Mouse (Mus musculus): Measurements from ENCODE around the gene H2-Ob.

H2-Ob gene

GRCm38 (mm10) chr17:34248764-34249163 lies 10.1 kb downstream of the H2-Ob start:
- DNase-seq: no peak

DNA sequence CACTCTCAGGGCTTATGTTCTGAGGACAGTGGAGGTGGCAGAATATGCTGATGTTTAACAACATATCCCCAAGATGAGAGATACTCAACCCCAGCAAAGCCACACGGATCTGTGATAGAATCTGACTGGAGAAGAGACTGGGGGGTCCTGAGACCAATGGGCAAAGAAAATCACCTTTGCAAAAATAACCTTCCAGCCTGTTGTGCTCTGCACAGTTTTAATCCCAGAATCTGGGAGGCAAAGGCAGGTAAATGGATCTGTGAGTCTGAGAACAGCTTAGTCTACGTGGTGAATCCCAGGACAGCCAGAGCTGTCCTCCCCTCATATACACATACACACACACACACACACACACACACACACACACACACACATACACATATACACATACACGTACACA lies 10.7 kb downstream of the H2-Ob start:
- DNase-seq: no peak

DNA sequence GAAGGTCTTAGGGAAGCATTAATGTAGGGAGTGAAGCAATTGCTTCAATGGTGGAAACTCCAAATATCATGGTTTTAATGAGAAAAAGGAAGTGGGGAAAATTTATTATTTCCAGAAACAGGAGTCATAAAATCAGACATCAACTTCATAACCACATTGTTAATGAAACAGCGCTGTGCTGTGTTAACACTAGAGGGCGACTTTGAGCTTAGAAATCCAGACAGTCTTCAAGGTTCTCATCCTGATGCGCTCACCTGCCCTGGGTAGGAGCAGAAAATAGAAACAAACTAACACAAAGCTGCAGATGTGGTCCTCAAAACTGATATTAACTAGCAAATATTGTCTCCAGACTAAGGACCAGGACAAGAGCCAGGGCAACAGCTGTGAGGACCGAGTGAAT lies 11.2 kb downstream of the H2-Ob start:
- DNase-seq: peak; percentile 46

GRCm38 (mm10) chr17:34251666-34252065 lies 13.0 kb downstream of the H2-Ob start:
- no peak for DNase-seq

DNA sequence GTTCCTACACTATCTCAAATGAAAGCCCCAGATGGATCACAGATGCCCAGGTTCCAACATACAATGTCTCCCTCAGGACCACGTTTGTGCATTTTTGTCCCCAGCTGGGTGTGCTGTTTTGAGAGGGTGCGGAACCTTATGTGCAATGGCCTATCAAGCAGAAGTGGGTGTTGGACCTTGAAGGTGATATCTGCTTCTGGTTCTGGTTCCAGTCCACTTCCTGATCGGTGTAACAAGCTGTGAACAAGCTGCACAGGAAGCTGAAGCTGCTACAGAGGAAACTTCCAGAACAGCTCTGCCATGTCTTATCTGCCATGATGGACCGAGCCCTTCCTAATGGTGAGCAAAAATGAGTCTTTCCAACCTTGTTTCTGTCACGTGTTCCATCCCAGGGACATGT lies 17.8 kb downstream of the H2-Ob start:
- DNase-seq: no peak

DNA sequence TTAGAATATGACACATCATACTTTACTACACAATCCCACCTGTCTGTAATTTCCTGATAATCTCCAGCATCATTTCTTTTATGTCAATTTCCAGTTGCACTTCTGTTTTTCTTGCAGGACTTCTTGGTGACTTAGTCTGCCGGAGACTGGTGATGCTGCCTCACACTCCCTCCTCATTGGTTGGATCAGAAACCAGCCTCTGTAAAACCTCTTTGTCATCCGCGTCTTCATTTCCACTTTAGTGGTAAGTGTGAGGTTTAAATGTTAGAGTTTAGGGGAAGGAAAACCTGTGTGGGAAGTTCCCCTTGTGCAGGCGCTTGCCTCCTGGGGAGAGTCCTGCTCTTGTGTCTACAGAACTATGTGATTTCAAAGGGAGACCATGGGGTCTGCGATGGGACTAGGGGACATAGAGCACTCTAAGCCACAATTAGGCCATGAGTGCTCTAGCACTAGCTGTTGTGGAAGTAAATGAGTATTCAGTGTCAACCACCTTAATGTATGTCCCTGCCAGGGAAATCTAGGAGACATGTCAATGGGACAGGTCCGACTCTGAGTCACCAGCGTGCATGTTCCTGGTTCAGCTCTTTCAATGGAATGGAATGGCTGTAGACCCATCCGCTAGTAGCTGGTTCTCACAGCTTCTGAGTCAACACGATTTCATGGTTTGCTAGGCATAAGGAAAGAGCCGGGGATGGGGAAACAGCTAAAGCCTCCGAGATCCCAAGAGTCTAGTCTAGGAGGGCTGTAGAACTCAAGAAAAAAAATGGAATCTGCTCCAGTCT lies 19.1 kb downstream of the H2-Ob start, which contains the start of gene H2-Ab1:
TSS of gene H2-Ab1 (plus strand) at position 96 of the 782 bp plus-strand sequence.
- DNase-seq: peak; percentile 46

DNA sequence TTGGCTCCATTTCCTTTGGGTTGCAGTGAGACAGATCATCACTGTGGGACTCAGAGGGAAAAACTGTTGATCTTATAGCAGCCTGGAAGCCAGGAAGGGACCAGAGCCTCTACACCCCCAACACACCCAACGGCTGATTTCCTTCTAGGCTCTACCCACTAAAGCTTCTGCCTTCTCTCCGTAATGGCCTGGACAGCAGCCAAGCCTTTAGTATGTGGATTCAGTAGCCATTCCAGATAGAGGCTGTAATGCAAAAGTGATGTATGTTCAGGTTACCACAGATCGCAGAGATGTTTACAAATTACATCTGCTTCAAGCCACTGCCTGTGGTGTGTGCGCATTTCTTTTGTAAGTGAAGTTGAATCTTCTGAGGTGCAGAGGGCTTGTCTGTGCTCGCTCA lies 21.8 kb downstream of the H2-Ob start:
- no peak for DNase-seq

- DNase-seq: peak; percentile 44
These were observed 22.8 kb downstream of the H2-Ob start for GRCm38 (mm10) chr17:34261502-34261901.

GRCm38 (mm10) chr17:34263068-34263467 lies 24.4 kb downstream of the H2-Ob start:
- DNase-seq: peak; percentile 48

DNA sequence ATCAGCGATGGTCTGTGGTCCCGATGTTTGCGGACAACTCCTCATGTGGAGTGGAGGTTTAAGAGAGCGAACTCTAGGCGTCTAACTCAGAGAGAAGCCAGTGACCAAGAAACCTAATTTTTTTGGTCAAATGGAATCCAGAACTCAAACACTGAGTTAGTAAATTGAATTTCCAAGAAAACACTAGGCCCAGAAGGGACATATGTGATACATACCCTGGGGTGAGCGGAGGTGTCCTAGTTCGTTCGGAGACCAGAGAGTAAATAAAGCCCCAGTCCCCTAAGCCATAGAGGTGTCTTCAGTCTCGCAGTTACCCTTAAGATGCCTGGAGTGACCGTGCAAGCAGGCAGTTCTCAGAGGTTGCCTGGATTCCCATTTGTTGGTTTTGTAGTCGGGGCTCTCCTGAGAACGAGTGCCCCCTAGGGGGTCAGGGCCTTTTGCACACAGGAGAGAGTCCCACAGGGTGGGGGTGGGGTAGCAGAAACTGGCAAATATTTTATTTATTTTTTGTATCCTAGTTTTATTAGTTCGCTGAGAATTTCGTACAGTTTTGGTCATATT lies 25.2 kb downstream of the H2-Ob start:
- no peak for DNase-seq

DNA sequence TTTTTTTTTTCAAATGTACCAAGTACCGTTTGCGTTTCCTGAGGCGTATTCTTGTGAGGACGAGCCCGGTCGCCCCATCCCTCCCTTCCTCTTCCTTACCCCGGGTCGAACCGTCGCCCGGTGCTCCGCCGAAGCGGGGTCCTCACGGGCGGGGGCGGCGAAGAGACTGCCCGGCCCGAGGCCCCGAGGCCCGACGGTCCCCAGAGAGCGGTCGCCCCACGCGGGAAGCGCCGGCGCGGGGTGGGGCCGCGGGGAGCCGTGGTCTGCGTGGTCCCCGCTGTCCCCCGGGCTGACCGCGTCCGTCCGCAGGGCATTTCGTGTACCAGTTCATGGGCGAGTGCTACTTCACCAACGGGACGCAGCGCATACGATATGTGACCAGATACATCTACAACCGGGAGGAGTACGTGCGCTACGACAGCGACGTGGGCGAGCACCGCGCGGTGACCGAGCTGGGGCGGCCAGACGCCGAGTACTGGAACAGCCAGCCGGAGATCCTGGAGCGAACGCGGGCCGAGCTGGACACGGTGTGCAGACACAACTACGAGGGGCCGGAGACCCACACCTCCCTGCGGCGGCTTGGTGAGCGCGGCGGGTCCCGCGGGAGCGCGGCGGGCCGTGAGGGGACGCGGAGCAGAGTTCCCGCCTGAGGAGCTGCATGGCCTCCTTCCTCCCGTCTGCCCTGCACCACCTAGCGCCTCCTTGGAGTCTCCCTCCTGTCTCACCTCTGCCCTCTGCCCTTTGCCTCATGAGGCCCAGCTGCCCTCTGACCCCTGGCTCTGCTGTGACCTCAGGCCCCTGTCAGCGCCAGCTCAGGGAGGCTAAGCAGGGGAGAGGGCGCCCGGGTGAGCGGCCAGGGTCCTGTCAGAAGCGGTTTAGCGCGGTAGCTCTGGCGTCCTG lies 26.0 kb downstream of the H2-Ob start:
- DNase-seq: no peak

DNA sequence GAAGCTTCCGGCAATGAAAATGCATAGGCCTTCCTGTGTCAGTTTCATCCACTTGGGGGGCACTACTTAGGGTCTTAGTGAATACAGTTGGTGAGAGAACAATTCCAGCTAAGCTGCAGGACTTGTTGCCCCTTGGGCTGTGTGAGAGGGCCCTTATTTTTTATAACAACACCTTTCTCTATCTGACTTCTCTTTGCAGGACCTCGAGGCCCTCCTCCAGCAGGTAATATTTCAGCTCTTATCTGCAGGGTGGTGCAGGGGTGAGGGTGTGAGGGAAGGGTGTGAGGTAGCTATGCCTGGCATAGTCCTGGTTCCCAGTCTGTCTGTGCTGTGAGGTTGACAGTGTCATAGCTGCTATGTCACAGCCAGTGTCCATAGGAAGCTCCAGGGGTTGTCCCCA lies 29.6 kb downstream of the H2-Ob start:
- no peak for DNase-seq

- no peak for DNase-seq
These were observed 30.0 kb downstream of the H2-Ob start for GRCm38 (mm10) chr17:34268748-34269147.

DNA sequence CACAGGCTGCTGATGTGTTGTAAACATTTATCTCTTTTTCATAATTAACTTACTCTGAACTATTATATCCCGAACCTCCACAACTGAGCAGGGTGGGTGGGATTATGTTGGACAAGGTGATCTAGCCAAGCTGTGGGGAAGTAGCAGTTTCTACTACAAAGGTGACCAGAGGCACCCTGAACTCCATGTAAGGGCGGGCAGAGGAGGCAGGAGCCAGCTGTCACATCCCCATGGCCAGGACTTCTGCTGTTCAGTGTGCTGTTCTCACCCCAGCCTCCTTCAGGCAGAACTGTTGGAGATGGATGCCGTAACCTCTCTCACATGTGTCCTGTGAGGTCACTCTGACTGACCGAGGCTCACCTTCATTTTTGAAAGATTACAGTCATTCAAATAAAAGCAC lies 31.1 kb downstream of the H2-Ob start:
- DNase-seq: no peak

- DNase-seq: no peak
These were observed 31.5 kb downstream of the H2-Ob start for GRCm38 (mm10) chr17:34270230-34270629.

DNA sequence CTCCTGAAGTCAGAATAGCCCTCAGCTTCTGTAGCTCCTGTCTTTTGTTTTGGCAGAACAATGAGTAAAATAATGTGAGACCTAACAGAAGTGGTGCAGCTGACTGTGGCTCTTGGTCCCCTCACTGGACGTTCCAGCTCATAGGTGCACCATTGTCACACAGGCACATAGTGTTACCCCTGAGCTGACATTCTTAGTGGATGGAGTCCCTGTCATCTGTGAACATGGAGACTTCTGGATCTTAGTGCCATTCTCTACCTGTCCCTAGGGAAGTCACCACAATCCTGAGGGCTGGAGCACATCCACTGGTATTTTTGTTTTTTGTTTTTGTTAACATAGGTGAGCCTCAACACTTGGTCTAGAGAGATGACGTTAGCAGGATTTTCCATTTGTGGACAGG lies 32.2 kb downstream of the H2-Ob start:
- no peak for DNase-seq

DNA sequence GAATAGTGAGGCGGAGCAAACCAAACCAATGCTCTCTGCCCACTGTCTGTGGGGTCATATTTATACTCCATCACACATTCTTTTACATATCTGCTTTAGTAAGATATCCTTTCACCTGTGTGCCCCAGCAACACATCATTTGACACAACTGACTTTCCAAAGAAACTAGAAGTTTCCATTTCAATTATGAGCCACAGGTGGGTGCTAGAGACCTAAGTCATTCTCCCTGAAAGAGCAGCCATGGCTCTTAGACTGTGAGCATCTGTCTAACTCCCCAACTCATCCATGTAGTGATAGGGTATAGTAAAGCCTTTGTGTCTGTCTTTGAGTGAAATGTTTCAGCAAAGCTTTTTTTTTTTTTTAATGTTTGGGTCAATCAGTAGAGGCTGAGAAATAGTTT lies 33.4 kb downstream of the H2-Ob start:
- no peak for DNase-seq

GRCm38 (mm10) chr17:34280499-34281038 lies 41.9 kb downstream of the H2-Ob start:
- no peak for DNase-seq

DNA sequence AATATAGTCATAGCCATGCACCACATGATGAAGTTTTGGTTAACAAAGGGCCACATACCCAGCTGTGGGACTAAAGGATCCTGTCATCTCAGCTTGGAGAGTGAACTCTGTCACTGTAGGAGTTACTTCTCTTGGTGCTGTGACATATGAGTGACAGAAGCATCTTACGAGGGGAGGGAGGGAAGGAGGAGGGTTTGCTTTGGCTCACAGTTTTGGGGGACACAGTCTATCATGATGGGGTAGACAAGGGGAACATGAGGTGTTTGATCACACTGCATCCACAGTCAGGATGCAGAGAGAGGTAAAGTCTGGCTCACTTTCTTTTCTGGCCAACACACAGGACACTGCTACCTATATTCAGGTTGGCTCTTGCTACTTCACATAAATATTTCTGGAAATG lies 43.1 kb downstream of the H2-Ob start:
- DNase-seq: no peak

GRCm38 (mm10) chr17:34285371-34285770 lies 46.7 kb downstream of the H2-Ob start:
- no peak for DNase-seq

DNA sequence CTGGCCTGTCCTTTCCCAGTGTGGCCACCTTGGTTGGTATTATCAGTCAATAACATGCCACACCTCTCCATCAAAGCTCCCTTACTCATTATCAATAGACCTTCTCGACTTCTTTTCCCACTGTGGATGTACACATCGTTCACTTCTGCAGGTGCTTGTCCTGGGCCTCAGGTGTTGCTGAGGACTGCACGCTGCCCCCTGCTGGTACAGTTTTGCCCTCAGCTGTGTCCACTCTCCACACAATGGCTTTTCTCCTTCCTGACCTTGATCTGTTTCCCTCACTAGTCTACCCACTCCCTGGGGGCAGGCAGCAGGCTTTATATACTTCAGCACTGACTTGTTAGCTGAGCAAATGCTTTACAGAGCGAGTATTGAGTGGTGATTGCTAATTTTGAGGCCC lies 47.1 kb downstream of the H2-Ob start:
- DNase-seq: no peak

DNA sequence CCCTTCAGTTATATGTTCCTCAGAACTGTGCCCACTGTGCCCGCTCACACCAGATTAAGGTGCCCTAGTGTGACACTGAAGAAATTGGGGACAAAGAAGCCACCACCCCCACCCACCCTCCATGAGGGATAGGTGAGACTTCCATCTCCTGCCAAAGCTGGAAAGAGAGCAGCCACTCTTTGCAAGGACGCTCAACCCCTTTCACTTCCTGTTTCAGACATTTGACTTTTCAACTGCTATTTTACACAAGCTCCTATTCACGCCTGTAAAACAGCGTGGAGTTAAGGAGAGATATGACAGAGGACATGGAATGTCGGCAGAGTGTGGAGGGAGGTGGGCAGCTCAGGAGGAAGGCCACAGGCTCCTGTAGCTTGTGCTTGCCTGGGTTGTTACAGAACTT lies 47.8 kb downstream of the H2-Ob start:
- DNase-seq: no peak

- no peak for DNase-seq
These were observed 48.3 kb downstream of the H2-Ob start for GRCm38 (mm10) chr17:34286999-34287398.
